ENCODE assay signal across 24 mouse cellular contexts in the genomic region with DNA sequence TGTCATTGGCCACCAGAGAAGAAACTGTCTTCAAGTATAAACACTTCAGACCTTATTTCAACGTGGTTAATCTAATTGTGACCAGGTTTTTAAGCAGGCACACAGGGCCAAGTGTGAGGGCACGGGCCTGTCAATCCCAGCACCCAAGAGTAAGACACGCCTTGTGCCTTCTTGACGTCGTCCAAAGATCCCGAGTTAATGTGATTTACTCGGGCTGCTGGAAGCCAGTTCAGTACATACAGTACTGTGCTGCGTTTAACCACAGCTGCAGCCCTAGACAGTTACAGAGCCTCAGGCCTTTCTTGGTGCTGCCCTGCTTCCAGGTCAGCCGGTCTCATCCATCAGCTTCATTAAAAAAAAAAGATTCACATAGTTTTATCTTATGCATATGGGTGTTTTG. TPM values are rescaled to one million over a fixed set of nuclear protein-coding genes. Genes with fewer than 3 reads are reported as not detected.
DNase-seq lines count a peak whose midpoint lies in the region; ATAC-seq and TF ChIP-seq lines count a peak whose summit lies in the region.
"Had no signal": no experiment of that assay in that cellular context is flagged by ENCODE, and none has a peak within 500 bp of the region (broad histone marks: within the 10 kb centered on the region; RNA-seq: fewer than 3 reads in every experiment).

No protein-coding gene starts in this region.

- no peak for TF ChIP-seq POLR2A in kidney, adult 2 months (IDR thresholded peaks at IDR 0.05; ENCODE audit: low read depth, low read length)

- DNase-seq in kidney, adult 2 months, result peak; percentile 56
- DNase-seq in kidney, postnatal 36 days, result peak; percentile 40 to 45
- no peak for DNase-seq in kidney, adult 11 months
- DNase-seq in adipocyte (ENCODE audit: low spot score), result peak; percentile 32
- DNase-seq in stomach, postnatal 0 days (ENCODE audit: low spot score), result no peak
- no peak for DNase-seq in urinary bladder, postnatal 25 days (ENCODE audit: low spot score)
- no peak for DNase-seq in thymus, postnatal 10 days (ENCODE audit: low spot score in 2 of 2)
- DNase-seq: adrenal gland, adult 2 months; adrenal gland, postnatal 14 days; cerebellum, adult 11 months; cerebellum, adult 2 months; cerebellum, adult 9-11 months; cerebellum, postnatal 25 days; forebrain, postnatal 0 days; gastrocnemius, adult 2 months; gastrocnemius, postnatal 14 days had no signal

- ATAC-seq in kidney, embryonic 14.5 days (ENCODE audit: low FRiP score, low TSS enrichment), result no peak
- no peak for ATAC-seq in stomach, postnatal 0 days (ENCODE audit: low FRiP score, low TSS enrichment)
- ATAC-seq: forebrain, embryonic 14.5 days; forebrain, postnatal 0 days; hindbrain, embryonic 16.5 days; Patski had no signal

- H3K4me1 ChIP-seq in kidney, adult 2 months (ENCODE audit: control insufficient read depth, insufficient read depth, low read length), result peaks cover 15% of the 10 kb centered on the region; the same call in 1 of the 2 replicates
- H3K4me1 ChIP-seq in kidney, embryonic 14.5 days (ENCODE audit: control insufficient read depth, insufficient read depth, low read length), result peaks cover 12% of the 10 kb centered on the region
- H3K4me1 ChIP-seq in stomach, postnatal 0 days (replicated peaks; ENCODE audit: control insufficient read depth, insufficient read depth), result peaks cover 6% of the 10 kb centered on the region; the same call in 1 of the 2 replicates

- no peaks in the 10 kb centered on the region for H3K9me3 ChIP-seq in kidney, embryonic 14.5 days (ENCODE audit: control insufficient read depth, low read length)
- no peaks in the 10 kb centered on the region for H3K9me3 ChIP-seq in stomach, postnatal 0 days (ENCODE audit: control insufficient read depth, low read length)
- H3K9me3 ChIP-seq: embryonic facial prominence, embryonic 12.5 days; embryonic facial prominence, embryonic 15.5 days; hindbrain, embryonic 13.5 days had no signal

- H3K27ac ChIP-seq in kidney, adult 2 months (ENCODE audit: insufficient read depth, low read depth, low read length), result no peak overlapping the region
- no peak overlapping the region for H3K27ac ChIP-seq in kidney, embryonic 14.5 days (ENCODE audit: low read depth, low read length)
- H3K27ac ChIP-seq in stomach, postnatal 0 days (replicated peaks), result 0 out of 2 replicates have a peak overlapping the region, but pooled peaks have one; percentile 3
- H3K27ac ChIP-seq: embryonic facial prominence, embryonic 12.5 days; embryonic facial prominence, embryonic 15.5 days; gastrocnemius, adult 2 months; hindbrain, embryonic 13.5 days had no signal

- WGBS in kidney, adult 2 months, result 37% methylated on average over 9 of the region's 9 CpGs
- WGBS in kidney, embryonic 14.5 days, result 70% methylated on average over 9 of the region's 9 CpGs
- 42% methylated on average over 9 of the region's 9 CpGs for WGBS in stomach, postnatal 0 days

- H3K9ac ChIP-seq in kidney, embryonic 14.5 days (ENCODE audit: low read depth, low read length), result no peak overlapping the region
- H3K9ac ChIP-seq in stomach, postnatal 0 days (ENCODE audit: low read length), result no peak overlapping the region
- H3K9ac ChIP-seq: embryonic facial prominence, embryonic 12.5 days; embryonic facial prominence, embryonic 15.5 days; forebrain, postnatal 0 days; hindbrain, embryonic 13.5 days had no signal

- no peaks in the 10 kb centered on the region for H3K36me3 ChIP-seq in kidney, adult 2 months (ENCODE audit: control insufficient read depth, insufficient read depth, low read length)
- peaks cover 8% of the 10 kb centered on the region; the same call in 1 of the 2 replicates for H3K36me3 ChIP-seq in kidney, embryonic 14.5 days (ENCODE audit: control insufficient read depth, insufficient read depth, low read length)
- H3K36me3 ChIP-seq in stomach, postnatal 0 days (ENCODE audit: control insufficient read depth, insufficient read depth, low read length), result 0 out of 2 replicates have a peak, but pooled peaks cover 5% of the 10 kb centered on the region

- no peaks in the 10 kb centered on the region for H3K27me3 ChIP-seq in kidney, adult 2 months (replicated peaks; ENCODE audit: control insufficient read depth, insufficient read depth, low read length)
- H3K27me3 ChIP-seq in kidney, embryonic 14.5 days (ENCODE audit: control insufficient read depth, insufficient read depth, low read length), result no peaks in the 10 kb centered on the region
- H3K27me3 ChIP-seq in stomach, postnatal 0 days (ENCODE audit: control insufficient read depth, insufficient read depth, low read length), result no peaks in the 10 kb centered on the region
- H3K27me3 ChIP-seq: embryonic facial prominence, embryonic 12.5 days; embryonic facial prominence, embryonic 15.5 days; Patski had no signal

- TF ChIP-seq EP300 in stomach, postnatal 0 days (optimal IDR thresholded peaks at IDR 0.05), result no peak

- no peak for TF ChIP-seq CTCF in kidney, adult 2 months (conservative IDR thresholded peaks at IDR 0.05; ENCODE audit: insufficient read depth, insufficient read length, low read depth, low read length)
- no peak for TF ChIP-seq CTCF in stomach, postnatal 0 days (IDR thresholded peaks at IDR 0.05; ENCODE audit: low read depth)

- no peak overlapping the region for H3K4me2 ChIP-seq in kidney, embryonic 14.5 days (replicated peaks; ENCODE audit: low read depth, low read length)
- H3K4me2 ChIP-seq in stomach, postnatal 0 days (replicated peaks; ENCODE audit: low read depth), result no peak overlapping the region
- H3K4me2 ChIP-seq: embryonic facial prominence, embryonic 12.5 days; embryonic facial prominence, embryonic 15.5 days; heart, embryonic 11.5 days; hindbrain, embryonic 13.5 days had no signal

- no peak overlapping the region for H3K4me3 ChIP-seq in kidney, adult 2 months (ENCODE audit: insufficient read depth, low read depth, low read length)
- no peak overlapping the region for H3K4me3 ChIP-seq in kidney, embryonic 14.5 days (ENCODE audit: low read length)
- no peak overlapping the region for H3K4me3 ChIP-seq in stomach, postnatal 0 days (ENCODE audit: low read depth, low read length)
- H3K4me3 ChIP-seq: embryonic facial prominence, embryonic 12.5 days; embryonic facial prominence, embryonic 15.5 days; gastrocnemius, adult 2 months; hindbrain, embryonic 13.5 days had no signal

RNA-seq across cellular contexts. Expression of a gene that starts 24.6 kb away (rescaled TPM):
- polyA plus RNA-seq in kidney, adult 2 months (2012; rRNA removed), result 13.9 and 15.5 TPM in 2 replicates
- polyA plus RNA-seq in kidney, embryonic 14.5 days (2014; fragmentation: Nextera tagmentation; extraction: Ambion mirVana), result 21.5 and 24.2 TPM in 2 replicates
- polyA plus RNA-seq in stomach, postnatal 0 days (2015; fragmentation: Nextera tagmentation; extraction: Ambion mirVana), result 14.2 and 14.6 TPM in 2 replicates

Comparison
In these comparisons a context has a peak if more than half of its experiments do, and no peak if none do; other contexts are left out.
1. DNase-seq: peak in kidney, adult 2 months (single experiment), kidney, postnatal 36 days (2 of 2) and adipocyte (single experiment); none in kidney, adult 11 months (single experiment), stomach, postnatal 0 days (single experiment), urinary bladder, postnatal 25 days (single experiment) and thymus, postnatal 10 days (0 of 2).